9 mouse cellular contexts compared by ENCODE assay signal in the genomic region with DNA sequence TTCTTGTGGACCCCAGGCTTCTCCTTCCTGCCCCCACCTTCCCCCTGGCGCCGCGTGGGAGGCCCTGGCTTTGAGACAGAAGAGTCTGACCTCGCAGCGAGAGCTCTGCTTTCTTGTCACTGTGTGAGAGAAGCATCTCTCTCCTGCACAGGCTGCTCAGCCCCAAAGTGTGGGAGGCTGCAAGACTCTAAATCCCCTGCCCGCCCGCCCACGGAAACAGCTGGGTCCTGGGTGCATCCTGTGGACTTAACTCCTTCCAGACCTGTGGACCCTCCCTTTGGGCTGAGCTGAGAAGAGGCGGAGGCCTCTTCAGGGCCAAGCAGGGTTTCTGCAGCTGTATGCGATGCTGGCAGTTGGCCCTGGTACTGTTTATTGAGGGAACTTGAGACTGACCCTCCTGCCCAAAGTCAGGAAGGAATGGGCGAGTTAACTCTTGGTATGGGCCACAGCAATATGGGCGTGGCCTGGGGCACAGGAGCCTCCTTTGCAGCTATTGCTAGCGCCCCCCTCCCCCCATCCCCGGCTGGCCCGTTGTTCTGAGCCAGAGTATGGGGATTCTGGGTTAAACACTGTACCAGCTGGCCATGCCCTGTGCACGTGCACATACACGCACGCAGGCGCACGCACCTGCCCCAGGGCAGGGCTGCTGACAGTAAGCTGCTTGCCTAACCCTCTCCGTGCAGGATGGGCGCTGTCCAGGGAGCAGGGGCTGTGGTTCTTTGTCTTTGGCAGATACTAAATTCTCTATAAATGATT. TPM values are rescaled to one million over a fixed set of nuclear protein-coding genes. Genes with fewer than 3 reads are reported as not detected.
DNase-seq lines count a peak whose midpoint lies in the region; ATAC-seq and TF ChIP-seq lines count a peak whose summit lies in the region.
"Had no signal": no experiment of that assay in that cellular context is flagged by ENCODE, and none has a peak within 500 bp of the region (broad histone marks: within the 10 kb centered on the region; RNA-seq: fewer than 3 reads in every experiment).

A gene (plus strand): TSS at position 655 of the 756 bp plus-strand sequence.

- DNase-seq in forebrain, embryonic 11.5 days (ENCODE audit: low spot score): no peak
- peak; percentile 48 for DNase-seq in urinary bladder, postnatal 14 days (ENCODE audit: low spot score)
- DNase-seq in urinary bladder, postnatal 10 days (ENCODE audit: low spot score): no peak
- no peak for DNase-seq in spleen, postnatal 4 days (ENCODE audit: low spot score in 2 of 2)

- no peak within 1 kb of the TSS for H3K27ac ChIP-seq in forebrain, embryonic 11.5 days (ENCODE audit: low read depth, low read length)
- H3K27ac ChIP-seq in forebrain, embryonic 15.5 days (replicated peaks): no peak within 1 kb of the TSS
- H3K27ac ChIP-seq in intestine, embryonic 16.5 days (ENCODE audit: low read length): peak within 1 kb of the TSS; percentile 50; the same call in 1 of the 2 replicates
- H3K27ac ChIP-seq: heart, adult 2 months had no signal

- no peaks in the 10 kb centered on the region for H3K36me3 ChIP-seq in forebrain, embryonic 11.5 days (ENCODE audit: control insufficient read depth, insufficient read depth, low read length)
- no peaks in the 10 kb centered on the region for H3K36me3 ChIP-seq in forebrain, embryonic 15.5 days
- no peaks in the 10 kb centered on the region for H3K36me3 ChIP-seq in intestine, embryonic 16.5 days (ENCODE audit: control insufficient read depth, insufficient read depth, low read length)
- H3K36me3 ChIP-seq in myocyte (ENCODE audit: control insufficient read depth, insufficient read depth): no peaks in the 10 kb centered on the region

- H3K9ac ChIP-seq in forebrain, embryonic 11.5 days (ENCODE audit: low read length): 0 out of 2 replicates have a peak within 1 kb of the TSS, but pooled peaks have one; percentile 16
- no peak within 1 kb of the TSS for H3K9ac ChIP-seq in forebrain, embryonic 15.5 days (replicated peaks)
- H3K9ac ChIP-seq in intestine, embryonic 16.5 days (ENCODE audit: low read depth, low read length): peak within 1 kb of the TSS; percentile 28; the same call in 1 of the 2 replicates

- no peaks in the 10 kb centered on the region for H3K79me2 ChIP-seq in myocyte (ENCODE audit: control insufficient read depth, insufficient read depth)

- no peaks in the 10 kb centered on the region for H3K27me3 ChIP-seq in forebrain, embryonic 11.5 days (ENCODE audit: control insufficient read depth, insufficient read depth, low read length)
- H3K27me3 ChIP-seq in forebrain, embryonic 15.5 days: no peaks in the 10 kb centered on the region
- no peaks in the 10 kb centered on the region for H3K27me3 ChIP-seq in intestine, embryonic 16.5 days (replicated peaks; ENCODE audit: control insufficient read depth, insufficient read depth, low read length)
- no peaks in the 10 kb centered on the region for H3K27me3 ChIP-seq in myocyte (ENCODE audit: control insufficient read depth, insufficient read depth, insufficient read length)

- 0 out of 2 replicates have a peak, but pooled peaks have one; percentile 35 for ATAC-seq in forebrain, embryonic 11.5 days (replicated peaks; ENCODE audit: low FRiP score)
- no peak for ATAC-seq in forebrain, embryonic 15.5 days (replicated peaks)
- peak; percentile 49 for ATAC-seq in intestine, embryonic 16.5 days
- no peak for ATAC-seq in monocyte, adult 5-6 weeks (replicated peaks; ENCODE audit: insufficient number of reproducible peaks, low FRiP score, low TSS enrichment, poor library complexity, severe bottlenecking)

- no peak for TF ChIP-seq POLR2A in myocyte (IDR thresholded peaks at IDR 0.05; ENCODE audit: insufficient read length, low read depth)

- no peak within 1 kb of the TSS for H3K4me3 ChIP-seq in forebrain, embryonic 11.5 days (ENCODE audit: low read depth, low read length)
- H3K4me3 ChIP-seq in forebrain, embryonic 15.5 days: no peak within 1 kb of the TSS
- H3K4me3 ChIP-seq in intestine, embryonic 16.5 days (ENCODE audit: low read length): no peak within 1 kb of the TSS
- no peak within 1 kb of the TSS for H3K4me3 ChIP-seq in myocyte
- H3K4me3 ChIP-seq: heart, adult 2 months had no signal

- H3K4me1 ChIP-seq in forebrain, embryonic 11.5 days (replicated peaks; ENCODE audit: control insufficient read depth, insufficient read depth, low read length): peaks cover 3% of the 10 kb centered on the region; the same call in 1 of the 2 replicates
- 0 out of 2 replicates have a peak, but pooled peaks cover 5% of the 10 kb centered on the region for H3K4me1 ChIP-seq in forebrain, embryonic 15.5 days
- H3K4me1 ChIP-seq in intestine, embryonic 16.5 days (ENCODE audit: control insufficient read depth, insufficient read depth, low read length): peaks cover 6% of the 10 kb centered on the region

- no peak within 1 kb of the TSS for H3ac ChIP-seq in myocyte (ENCODE audit: control insufficient read depth, insufficient read length)

- WGBS in forebrain, embryonic 11.5 days: 32% methylated on average over 22 of the region's 22 CpGs
- WGBS in forebrain, embryonic 15.5 days: 38% methylated on average over 22 of the region's 22 CpGs
- WGBS in intestine, embryonic 16.5 days: 23% methylated on average over 22 of the region's 22 CpGs

- H3K9me3 ChIP-seq in forebrain, embryonic 11.5 days (ENCODE audit: control insufficient read depth, low read length): no peaks in the 10 kb centered on the region
- H3K9me3 ChIP-seq in forebrain, embryonic 15.5 days: no peaks in the 10 kb centered on the region
- no peaks in the 10 kb centered on the region for H3K9me3 ChIP-seq in intestine, embryonic 16.5 days (ENCODE audit: control insufficient read depth, low read length)

- no peak within 1 kb of the TSS for H3K4me2 ChIP-seq in forebrain, embryonic 11.5 days (ENCODE audit: low read depth, low read length, severe bottlenecking)
- H3K4me2 ChIP-seq in forebrain, embryonic 15.5 days (replicated peaks): no peak within 1 kb of the TSS
- 0 out of 2 replicates have a peak within 1 kb of the TSS, but pooled peaks have one; percentile 16 for H3K4me2 ChIP-seq in intestine, embryonic 16.5 days (ENCODE audit: low read depth, low read length)
- H3K4me2 ChIP-seq in myocyte (ENCODE audit: low read depth): peak within 1 kb of the TSS; percentile 51

TF ChIP-seq in myocyte, 11 proteins besides CTCF, POLR2A, EP300 and RAD21:
- no peak for TF ChIP-seq SRF (IDR thresholded peaks at IDR 0.05; ENCODE audit: control insufficient read depth, insufficient read length, low read depth)
- TF ChIP-seq REST (IDR thresholded peaks at IDR 0.05; ENCODE audit: insufficient read depth, insufficient read length): no peak
- no peak for TF ChIP-seq E2F4 (IDR thresholded peaks at IDR 0.05; ENCODE audit: insufficient read depth)
- TF ChIP-seq USF1 (IDR thresholded peaks at IDR 0.05; ENCODE audit: low read depth): no peak
- no peak for TF ChIP-seq MAX (IDR thresholded peaks at IDR 0.05; ENCODE audit: low read depth)
- no peak for TF ChIP-seq POLR2AphosphoS2 (IDR thresholded peaks at IDR 0.05; ENCODE audit: insufficient read length, low read depth)
- TF ChIP-seq CEBPB (IDR thresholded peaks at IDR 0.05; ENCODE audit: insufficient read depth, poor library complexity, severe bottlenecking): no peak
- peak; percentile 28 for TF ChIP-seq TCF12 (IDR thresholded peaks at IDR 0.05; ENCODE audit: insufficient read depth, poor library complexity, severe bottlenecking)
- peak; percentile 28 for TF ChIP-seq TCF3 (IDR thresholded peaks at IDR 0.05; ENCODE audit: insufficient read length, low read depth)
- peak in 2 of 3 experiments; percentile 61 to 91 for TF ChIP-seq MYOD1 (IDR thresholded peaks at IDR 0.05; ENCODE audit: control insufficient read depth in 1 of 3, insufficient read length in 2 of 3, low read depth in 2 of 3)
- peak; percentile 2 to 88 (median 67) for TF ChIP-seq MYOG (IDR thresholded peaks at IDR 0.05; ENCODE audit: control insufficient read depth in 1 of 3, insufficient read depth in 1 of 3, insufficient read length in 2 of 3, low read depth in 2 of 3)
TF ChIP-seq in myocyte: peak in this region for 4.

RNA-seq across cellular contexts. Expression of the gene that starts here (rescaled TPM):
- polyA plus RNA-seq in forebrain, embryonic 11.5 days (2014; fragmentation: Nextera tagmentation; extraction: Ambion mirVana): 0.65 and 1.1 TPM in 2 replicates
- polyA plus RNA-seq in forebrain, embryonic 15.5 days (2015; fragmentation: Nextera tagmentation; extraction: Ambion mirVana): 0.45 and 1.3 TPM in 2 replicates
- polyA plus RNA-seq in intestine, embryonic 16.5 days (2015; fragmentation: Nextera tagmentation; extraction: Ambion mirVana): 6.4 and 8.7 TPM in 2 replicates
- 3,569 TPM for polyA plus RNA-seq in myocyte (2012; fragmentation: generic; extraction: Trizol)
- 0.97 to 3.4 TPM in 2 of 3 replicates, not detected in the other for total RNA-seq in monocyte, adult 5-6 weeks (2017)

Comparison
In these comparisons a context has a peak if more than half of its experiments do, and no peak if none do; other contexts are left out.
1. RNA of the gene that starts here (polyA plus RNA-seq): 3,569 TPM in myocyte (single experiment); 6.4 to 8.7 TPM in intestine, embryonic 16.5 days, 0.45 to 1.3 TPM in forebrain, embryonic 15.5 days and 0.65 to 1.1 TPM in forebrain, embryonic 11.5 days; every median in the first group is over 100 times any median in the second.
2. ATAC-seq: peak in forebrain, embryonic 11.5 days (single experiment) and intestine, embryonic 16.5 days (single experiment); none in forebrain, embryonic 15.5 days (single experiment) and monocyte, adult 5-6 weeks (single experiment).
3. H3K4me2 ChIP-seq: peak in intestine, embryonic 16.5 days (single experiment) and myocyte (single experiment); none in forebrain, embryonic 11.5 days (single experiment) and forebrain, embryonic 15.5 days (single experiment).